Mouse (Mus musculus) left cerebral cortex, postnatal 10 days (tissue): ENCODE data around the gene Zkscan5. TPM values are rescaled to one million over a fixed set of nuclear protein-coding genes. Genes with fewer than 3 reads are reported as not detected.

ENCODE experiments used
- total RNA-seq, 2 experiments: library from RNA; stranded (reverse); gene quantifications; 2 replicates each; pipeline ENCODE4 v1.2.3; 2021

The Zkscan5 gene
- total RNA-seq, 2 experiments from 2014 or later, result 15.0 to 15.2 TPM

Other genes with a start within 250 kb of the Zkscan5 start
- 10 to 100 TPM; 39.4 to 40.2 TPM for gene Smurf1, start 238.7 kb upstream of the Zkscan5 start, total RNA-seq
- not detected for gene Gm4871, start 171.8 kb upstream of the Zkscan5 start, total RNA-seq
- not detected for gene 1700018F24Rik, start 161.6 kb upstream of the Zkscan5 start, total RNA-seq
- 100 to 1,000 TPM; 178 to 190 TPM for gene Arpc1a, start 120.7 kb upstream of the Zkscan5 start, total RNA-seq
- gene Kpna7, start 120.5 kb upstream of the Zkscan5 start, total RNA-seq, result not detected
- gene Arpc1b, start 90.3 kb upstream of the Zkscan5 start, total RNA-seq, result 10 to 100 TPM; 28.3 to 30.3 TPM
- 100 to 1,000 TPM; 106 to 111 TPM for gene Pdap1, start 64.3 kb upstream of the Zkscan5 start, total RNA-seq
- gene Bud31, start 64.2 kb upstream of the Zkscan5 start, total RNA-seq, result 10 to 100 TPM; 85.7 to 86.1 TPM
- gene Ptcd1, start 37.5 kb upstream of the Zkscan5 start, total RNA-seq, result 10 to 100 TPM; 14.2 to 16.1 TPM
- 10 to 100 TPM; 29.1 to 29.2 TPM for gene Cpsf4, start 37.3 kb upstream of the Zkscan5 start, total RNA-seq
- 100 to 1,000 TPM; 267 to 289 TPM for gene Atp5j2, start 12.5 kb upstream of the Zkscan5 start, total RNA-seq
- gene Zkscan14, start 2.7 kb upstream of the Zkscan5 start, total RNA-seq, result 10 to 100 TPM in 1 of 2 experiments, 1 to 10 TPM in 1; 10.0 to 10.3 TPM
- 10 to 100 TPM; 24.8 to 27.9 TPM for gene Zfp655, start 27.2 kb downstream of the Zkscan5 start, total RNA-seq
- 10 to 100 TPM; 13.9 to 17.1 TPM for gene Zscan25, start 75.9 kb downstream of the Zkscan5 start, total RNA-seq
- gene Cyp3a57, start 140.7 kb downstream of the Zkscan5 start, total RNA-seq, result under 1 TPM in 1 of 2 experiments, not detected in 1; 0.17 TPM